Mouse (Mus musculus): ENCODE measurements around the gene Ccdc24. TPM values are rescaled to one million over a fixed set of nuclear protein-coding genes. Genes with fewer than 3 reads are reported as not detected.

Gene Ccdc24
- total and polyA plus RNA-seq, 3 experiments: 0.19 to 0.36 TPM; not detected in 1

GRCm38 (mm10) chr4:117852152-117852868, 20.0 kb downstream of the Ccdc24 start:
- no peaks in the 10 kb centered on the region for H3K9me3 ChIP-seq (replicated peaks; ENCODE audit: insufficient read depth, low read length)
- TF ChIP-seq RCOR1 (IDR thresholded peaks at IDR 0.05; ENCODE audit: low read depth, low read length): no peak
- TF ChIP-seq MAX (IDR thresholded peaks at IDR 0.05; ENCODE audit: low read length): no peak
- TF ChIP-seq USF1 (IDR thresholded peaks at IDR 0.05; ENCODE audit: low read depth, low read length): no peak
- TF ChIP-seq NRF1 (IDR thresholded peaks at IDR 0.05; ENCODE audit: insufficient read depth, low read depth, low read length, poor library complexity, severe bottlenecking): no peak
- no peak for TF ChIP-seq EP300 (IDR thresholded peaks at IDR 0.05; ENCODE audit: low read depth in 1 of 2, low read length in 2 of 2)
- TF ChIP-seq HCFC1 (IDR thresholded peaks at IDR 0.05; ENCODE audit: low read depth, low read length): no peak
- no peak for TF ChIP-seq JUND (IDR thresholded peaks at IDR 0.05; ENCODE audit: low read depth, low read length)
- TF ChIP-seq ZMIZ1 (IDR thresholded peaks at IDR 0.05; ENCODE audit: low read depth, low read length): no peak
- TF ChIP-seq SMC3 (IDR thresholded peaks at IDR 0.05; ENCODE audit: low read depth, low read length): no peak
- TF ChIP-seq ELF1 (IDR thresholded peaks at IDR 0.05; ENCODE audit: low read depth, low read length): no peak
- no peak for TF ChIP-seq SIN3A (IDR thresholded peaks at IDR 0.05; ENCODE audit: low read length)
- no peaks in the 10 kb centered on the region for H3K4me1 ChIP-seq (ENCODE audit: control insufficient read depth in 1 of 2, insufficient read depth in 2 of 2, low read length in 2 of 2)

GRCm38 (mm10) chr4:117850871-117851270, 21.5 kb downstream of the Ccdc24 start:
- Histone ChIP-seq H3K9ac (ENCODE audit: control insufficient read depth, low read depth, low read length, poor library complexity, severe bottlenecking) (no peak overlapping the region), H3K4me1 (ENCODE audit: control insufficient read depth in 1 of 2, insufficient read depth in 2 of 2, low read length in 2 of 2) (no peaks in the 10 kb centered on the region), H3K9me3 (replicated peaks; ENCODE audit: insufficient read depth, low read length) (no peaks in the 10 kb centered on the region), H3K27me3 (ENCODE audit: control insufficient read depth in 1 of 2, insufficient read depth in 2 of 2, low read length in 2 of 2) (no peaks in the 10 kb centered on the region), H3K4me3 (ENCODE audit: control insufficient read depth in 1 of 2, insufficient read depth in 1 of 2, low read depth in 2 of 2, low read length in 2 of 2) (no peak overlapping the region), H3K27ac (ENCODE audit: control insufficient read depth, low read depth, low read length) (no peak overlapping the region), H3K36me3 (ENCODE audit: control insufficient read depth in 1 of 2, insufficient read depth in 2 of 2, low read length in 2 of 2) (no peaks in the 10 kb centered on the region; a peak in 1 of 4 replicates), H3K79me2 (ENCODE audit: control insufficient read depth, insufficient read depth, low read length, poor library complexity) (no peaks in the 10 kb centered on the region)
- TF ChIP-seq ZNF384 (IDR thresholded peaks at IDR 0.05; ENCODE audit: low read depth, low read length): no peak
- no peak for TF ChIP-seq USF1 (IDR thresholded peaks at IDR 0.05; ENCODE audit: low read depth, low read length)
- no peak for TF ChIP-seq HCFC1 (IDR thresholded peaks at IDR 0.05; ENCODE audit: low read depth, low read length)
- no peak for TF ChIP-seq SMC3 (IDR thresholded peaks at IDR 0.05; ENCODE audit: low read depth, low read length)
- no peak for TF ChIP-seq ZKSCAN1 (IDR thresholded peaks at IDR 0.05; ENCODE audit: low read depth, low read length)
- TF ChIP-seq MYC (IDR thresholded peaks at IDR 0.05; ENCODE audit: low read depth, low read length): no peak
- no peak for TF ChIP-seq CHD2 (IDR thresholded peaks at IDR 0.05; ENCODE audit: low read length)
- no peak for TF ChIP-seq ZMIZ1 (IDR thresholded peaks at IDR 0.05; ENCODE audit: low read depth, low read length)
- TF ChIP-seq USF2 (IDR thresholded peaks at IDR 0.05; ENCODE audit: borderline replicate concordance in 1 of 2, insufficient read depth in 1 of 2, low read depth in 1 of 2, low read length in 2 of 2): no peak
- no peak for TF ChIP-seq JUND (IDR thresholded peaks at IDR 0.05; ENCODE audit: low read depth, low read length)
- TF ChIP-seq TAL1 (IDR thresholded peaks at IDR 0.05; ENCODE audit: low read length): no peak
- TF ChIP-seq GABPA (IDR thresholded peaks at IDR 0.05; ENCODE audit: low read depth, low read length): no peak
- TF ChIP-seq NRF1 (IDR thresholded peaks at IDR 0.05; ENCODE audit: insufficient read depth, low read depth, low read length, poor library complexity, severe bottlenecking): no peak
- TF ChIP-seq POLR2AphosphoS5 (IDR thresholded peaks at IDR 0.05; ENCODE audit: borderline replicate concordance, low read depth, low read length): no peak
- TF ChIP-seq UBTF (IDR thresholded peaks at IDR 0.05; ENCODE audit: borderline replicate concordance, insufficient read depth, low read depth, low read length): no peak
- TF ChIP-seq RAD21 (IDR thresholded peaks at IDR 0.05; ENCODE audit: low read depth, low read length): no peak
- no peak for TF ChIP-seq TCF12 (IDR thresholded peaks at IDR 0.05; ENCODE audit: low read depth, low read length)
- no peak for TF ChIP-seq GATA1 (IDR thresholded peaks at IDR 0.05; ENCODE audit: low read depth, low read length)
- TF ChIP-seq NELFE (IDR thresholded peaks at IDR 0.05; ENCODE audit: low read depth, low read length): no peak
- DNase-seq (ENCODE audit: low read depth, low spot score): no peak

More at GRCm38 (mm10) chr4:117852152-117852868, 20.0 kb downstream of the Ccdc24 start:
- Histone ChIP-seq H3K79me2 (ENCODE audit: control insufficient read depth, insufficient read depth, low read length, poor library complexity) (no peaks in the 10 kb centered on the region), H3K9ac (ENCODE audit: control insufficient read depth, low read depth, low read length, poor library complexity, severe bottlenecking) (no peak overlapping the region), H3K4me3 (ENCODE audit: control insufficient read depth in 1 of 2, insufficient read depth in 1 of 2, low read depth in 2 of 2, low read length in 2 of 2) (no peak overlapping the region), H3K27ac (ENCODE audit: control insufficient read depth, low read depth, low read length) (no peak overlapping the region), H3K27me3 (ENCODE audit: control insufficient read depth in 1 of 2, insufficient read depth in 2 of 2, low read length in 2 of 2) (no peaks in the 10 kb centered on the region), H3K36me3 (ENCODE audit: control insufficient read depth in 1 of 2, insufficient read depth in 2 of 2, low read length in 2 of 2) (no peaks in the 10 kb centered on the region; a peak in 1 of 4 replicates)
- no peak for DNase-seq (ENCODE audit: low read depth, low spot score)

Measured in MEL (cell line).